Mouse (Mus musculus) spleen, postnatal 10 days (tissue): Measurements from ENCODE around the gene BC049352.

Experiments used
- DNase-seq, 2 experiments: peaks; one replicate each; pipeline ENCODE4 v3.0.0; 2021 to 2022; ENCODE audit warnings: low spot score in 2 of 2

Gene BC049352

GRCm38 (mm10) chr9:45181770-45182169, at the start of gene BC049352:
Gene BC049352, plus strand, starts transcription at chr9:45182007.
- DNase-seq, result no peak

DNA sequence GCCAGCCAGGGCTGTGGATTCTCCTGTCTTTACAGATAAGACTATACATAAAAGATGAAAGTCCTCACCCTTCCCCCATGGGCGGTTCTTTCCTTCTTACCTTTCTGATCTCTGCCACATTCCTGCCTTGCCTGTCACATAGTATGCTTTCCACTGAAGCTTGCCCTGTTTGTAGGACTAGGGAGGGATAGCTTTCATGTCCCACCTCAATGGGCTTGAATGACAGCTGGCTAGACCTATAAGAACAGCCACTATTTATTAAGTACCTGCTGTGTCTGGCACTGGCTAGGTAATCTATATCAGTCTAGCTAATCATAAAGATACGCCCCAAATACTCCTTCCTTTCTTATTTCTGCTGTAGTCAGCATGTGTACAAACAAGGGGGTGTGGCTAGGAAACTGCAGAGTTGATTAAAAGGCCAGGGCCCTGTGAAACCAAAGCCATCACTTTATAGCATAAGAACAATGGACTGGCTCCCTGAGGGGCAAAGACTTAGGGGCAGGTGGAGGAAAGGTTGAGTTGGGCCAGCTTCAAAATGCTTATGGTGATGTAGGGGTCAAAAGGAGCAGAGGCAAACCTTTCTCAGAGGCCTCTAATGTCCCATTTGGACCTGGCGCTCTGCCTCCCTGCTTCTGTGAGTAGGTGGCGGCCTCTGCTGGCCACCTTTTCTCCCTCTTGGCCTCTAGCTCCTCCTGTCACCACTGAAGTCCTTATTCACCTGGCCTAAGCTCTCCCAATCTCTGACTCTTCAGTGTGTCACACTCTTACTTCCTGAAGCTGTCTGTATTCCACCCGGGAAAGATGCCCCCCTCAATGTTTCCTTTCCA, 48.1 kb upstream of the BC049352 start:
- DNase-seq, result peak in 1 of 2 experiments; percentile 77

DNA sequence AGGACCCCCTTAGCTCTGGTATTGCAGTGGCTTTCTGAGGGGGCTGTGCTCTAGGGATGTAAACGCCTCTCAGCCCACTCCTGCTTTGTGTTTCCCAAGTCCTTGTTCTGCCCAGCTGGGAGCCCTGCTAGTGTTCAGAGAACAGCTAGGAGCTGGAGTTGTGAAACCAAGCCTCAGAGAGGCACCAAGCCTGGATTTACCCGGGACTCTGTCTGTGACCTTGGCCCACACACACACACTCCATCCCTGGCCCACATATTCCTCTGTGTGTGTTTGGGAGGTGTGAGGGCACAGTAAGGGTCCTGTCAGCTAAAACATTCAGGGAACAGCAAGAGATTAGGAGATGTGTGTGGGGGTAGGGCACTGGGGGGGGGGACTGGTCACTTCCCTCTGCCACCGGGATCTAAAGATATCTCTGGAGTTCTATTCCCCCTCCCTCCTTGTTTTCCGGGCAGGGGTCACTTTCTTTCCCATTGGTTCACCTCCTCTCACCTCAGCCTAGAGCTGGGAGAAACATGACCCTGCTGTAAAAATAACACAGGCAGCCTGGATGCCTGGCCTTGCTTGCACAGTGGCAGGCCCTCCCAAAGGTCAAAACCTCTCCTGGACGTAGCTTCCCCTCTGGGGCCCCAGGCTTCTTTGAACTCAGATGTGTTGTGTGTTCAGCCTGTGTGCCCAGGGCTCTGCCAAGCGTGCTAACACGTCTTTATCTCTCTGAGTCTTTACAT, 45.2 kb upstream of the BC049352 start:
- DNase-seq, result no peak

- peak in 1 of 2 experiments; percentile 32 for DNase-seq
Observed at GRCm38 (mm10) chr9:45138191-45139032, 43.4 kb upstream of the BC049352 start, which contains the start of gene Scn4b. Gene Scn4b, plus strand, starts transcription at chr9:45138395.

- DNase-seq, result no peak
Observed at GRCm38 (mm10) chr9:45139082-45139481, 42.7 kb upstream of the BC049352 start.

GRCm38 (mm10) chr9:45140945-45141344, 40.9 kb upstream of the BC049352 start:
- no peak for DNase-seq

DNA sequence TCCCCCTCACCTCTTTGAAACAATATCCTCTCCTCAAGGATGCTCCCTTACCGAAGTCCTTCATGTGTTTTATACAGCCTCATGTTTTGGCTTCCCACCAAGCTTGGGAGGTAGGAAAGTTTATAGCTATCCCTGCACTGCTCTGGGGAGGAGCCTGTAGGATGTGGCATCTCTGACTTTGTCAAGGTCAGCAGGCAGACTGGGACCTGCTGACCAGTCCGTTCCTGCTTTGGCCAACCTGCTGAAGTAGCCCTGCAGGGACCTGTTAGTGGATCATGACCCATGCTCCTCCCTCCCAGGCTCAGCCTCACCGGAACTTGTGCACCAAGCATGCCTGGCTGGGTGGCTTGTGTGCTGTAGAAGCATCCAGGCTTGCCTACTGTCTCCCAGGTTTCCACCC, 39.1 kb upstream of the BC049352 start:
- no peak for DNase-seq

DNA sequence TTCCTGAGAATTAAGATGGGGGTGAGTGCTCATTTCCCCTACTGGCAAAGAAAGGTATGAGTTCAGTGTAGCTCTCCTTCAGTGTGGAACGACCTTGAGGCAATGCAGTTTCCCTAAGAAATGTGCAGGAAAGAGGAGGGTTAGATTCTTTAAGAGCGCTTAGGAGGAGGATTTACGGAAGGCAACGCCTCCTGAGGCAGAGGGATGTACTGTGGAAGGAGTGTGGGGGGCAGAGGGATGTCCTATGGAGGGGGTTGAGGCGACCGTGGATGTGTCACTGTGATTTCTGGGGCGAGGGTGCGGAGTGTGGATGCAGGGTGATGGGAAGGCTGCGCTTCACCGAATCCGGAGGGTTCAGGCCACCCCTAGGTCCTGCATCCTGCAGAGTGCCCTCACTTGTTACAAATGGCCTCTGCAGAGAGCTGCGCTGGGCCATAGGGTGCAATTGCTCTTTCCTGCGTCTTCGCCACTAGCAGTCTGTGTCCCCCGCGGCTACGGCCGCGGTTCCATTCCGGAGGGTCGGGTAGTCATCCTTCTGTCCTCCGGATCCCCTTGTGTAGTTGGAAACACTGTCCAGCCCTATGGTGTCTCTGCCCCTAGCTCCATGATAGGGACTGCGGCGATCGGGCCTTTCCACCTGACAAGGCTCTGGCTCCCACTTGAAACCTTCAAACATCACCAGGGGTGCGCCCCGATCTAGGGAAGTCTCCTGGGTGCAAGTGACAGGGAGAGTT, 36.1 kb upstream of the BC049352 start:
- no peak for DNase-seq

- peak; percentile 51 to 77 for DNase-seq
Observed at GRCm38 (mm10) chr9:45146267-45146597, 35.6 kb upstream of the BC049352 start.

GRCm38 (mm10) chr9:45150933-45151332, 30.9 kb upstream of the BC049352 start:
- no peak for DNase-seq

- DNase-seq, result no peak
Observed at GRCm38 (mm10) chr9:45153361-45153760, 28.4 kb upstream of the BC049352 start.

DNA sequence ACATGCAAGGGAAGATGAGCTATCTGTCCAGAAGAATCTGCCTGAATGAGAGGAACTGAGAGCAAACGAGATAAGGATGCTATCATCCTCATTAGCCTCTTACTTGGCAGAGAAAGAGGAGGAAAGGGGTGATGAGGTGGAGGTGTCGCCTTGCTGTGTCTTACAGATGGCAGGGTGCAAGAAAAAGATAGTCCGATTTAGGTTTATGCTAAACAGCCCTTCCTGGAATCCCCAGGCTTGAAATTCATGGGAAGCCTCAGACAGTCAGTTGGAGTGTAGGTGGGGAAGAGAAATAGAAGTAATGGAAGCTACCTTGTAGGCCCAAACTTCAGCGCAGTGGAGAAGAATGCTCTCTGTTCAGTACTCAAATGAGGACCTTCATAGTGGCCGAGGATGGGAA, 13.9 kb upstream of the BC049352 start:
- no peak for DNase-seq

GRCm38 (mm10) chr9:45170150-45170549, 11.7 kb upstream of the BC049352 start:
- DNase-seq, result no peak

DNA sequence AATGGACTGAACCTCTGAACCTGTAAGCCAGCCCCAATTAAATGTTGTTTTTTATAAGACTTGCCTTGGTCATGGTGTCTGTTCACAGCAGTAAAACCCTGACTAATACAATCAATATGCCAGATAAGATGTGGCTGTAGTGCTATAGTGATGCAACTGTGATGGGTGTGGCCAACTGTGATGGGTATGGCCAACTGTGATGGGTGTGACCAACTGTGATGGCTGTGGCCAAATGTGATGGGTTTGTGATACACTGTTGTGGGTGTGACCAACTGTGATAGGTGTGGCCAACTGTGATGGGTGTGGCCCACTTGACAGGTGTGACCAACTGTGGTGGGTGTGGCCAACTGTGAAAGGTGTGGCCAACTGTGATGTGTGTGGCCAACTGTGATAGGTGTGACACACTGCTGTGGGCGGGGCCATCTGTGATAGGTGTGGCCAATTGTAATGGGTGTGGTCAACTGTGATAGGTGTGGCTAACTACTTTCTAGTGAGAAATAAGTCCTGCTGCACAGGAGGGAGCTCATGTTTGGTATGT, 10.7 kb upstream of the BC049352 start:
- DNase-seq, result no peak

- DNase-seq, result no peak
Observed at GRCm38 (mm10) chr9:45173475-45173874, 8.3 kb upstream of the BC049352 start.

DNA sequence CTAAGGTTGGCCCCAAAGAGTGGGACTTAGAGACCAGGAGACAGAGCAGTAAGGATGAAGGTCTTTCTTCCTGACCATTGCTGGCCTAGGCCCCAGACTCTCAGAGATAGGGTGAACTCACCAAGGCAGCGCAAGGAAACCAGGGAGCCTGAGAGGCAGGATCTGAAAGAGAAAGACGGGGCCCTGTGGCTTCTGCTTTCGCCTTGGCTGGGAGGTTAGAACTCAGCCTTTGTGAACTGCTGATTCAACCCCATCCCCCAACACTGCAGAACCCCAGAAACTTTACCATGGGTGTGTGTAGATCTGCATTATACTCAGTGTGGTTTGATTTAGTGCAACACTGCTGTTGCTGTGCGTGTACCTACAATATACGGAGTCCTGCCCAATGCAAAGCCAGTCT, 2.5 kb upstream of the BC049352 start:
- no peak for DNase-seq

- DNase-seq, result no peak
Observed at GRCm38 (mm10) chr9:45182521-45182920, 714 bp downstream of the BC049352 start.

DNA sequence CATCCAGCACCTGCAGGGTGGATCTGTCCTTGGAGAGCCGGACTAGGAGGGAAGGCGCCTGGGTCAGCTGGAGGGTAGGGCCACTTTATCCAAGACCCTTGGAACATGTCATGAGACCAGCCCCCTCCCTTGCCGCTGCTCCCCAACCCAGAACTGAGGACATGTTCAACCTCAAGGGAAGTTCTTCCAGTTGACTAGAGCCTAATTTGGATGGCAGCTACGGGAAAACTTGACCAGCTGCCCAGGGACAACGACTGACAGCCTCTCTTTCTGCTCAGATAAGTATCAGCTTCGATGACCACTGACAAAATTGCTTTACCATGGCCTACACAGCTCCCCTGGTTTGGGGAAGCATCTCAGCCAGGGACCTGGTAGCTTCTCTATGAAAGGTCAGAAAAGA, 1.5 kb downstream of the BC049352 start:
- no peak for DNase-seq

DNA sequence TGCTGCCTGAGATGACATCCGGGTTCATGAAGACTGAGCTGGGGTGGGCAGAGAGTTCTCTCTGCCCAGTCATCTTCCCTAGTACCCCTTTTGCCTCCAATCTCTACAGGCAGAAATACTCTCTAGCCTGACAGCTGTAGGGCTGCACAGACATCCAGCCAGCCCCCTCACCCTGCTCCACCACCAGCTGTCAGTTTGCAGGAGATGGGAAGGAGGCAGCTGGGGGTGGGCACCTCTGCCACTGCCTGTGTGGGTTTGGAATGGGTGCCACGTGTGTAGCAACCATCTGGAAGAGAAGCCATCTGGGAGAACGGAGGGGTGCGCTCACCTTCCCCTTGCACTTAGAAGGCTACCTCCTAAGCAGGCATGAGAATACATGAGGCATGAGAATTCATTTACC, 3.4 kb downstream of the BC049352 start:
- no peak for DNase-seq

- DNase-seq, result no peak
Observed at GRCm38 (mm10) chr9:45188570-45189563, 7.1 kb downstream of the BC049352 start.
